Mouse (Mus musculus) ES-Bruce4 (cell line): Measurements from ENCODE around the gene Nfkbie. TPM values are rescaled to one million over a fixed set of nuclear protein-coding genes. Genes with fewer than 3 reads are reported as not detected.
A peak's percentile ranks its signal among the peaks of the same experiment; 100 is the strongest.

Source experiments
- H3K27ac ChIP-seq: 2 replicates; pipeline ENCODE4 v1.5.1; 2012; ENCODE audit warnings: low read length, inconsistent platforms; ENCODE audit not compliant: insufficient read depth
- H3K27me3 ChIP-seq: 2 replicates; pipeline ENCODE4 v1.6.1; 2012; ENCODE audit warnings: mild to moderate bottlenecking, low read length, inconsistent platforms; ENCODE audit not compliant: control insufficient read depth, poor library complexity, insufficient read depth, severe bottlenecking
- H3K36me3 ChIP-seq: 2 replicates; pipeline ENCODE4 v1.6.1; 2012; ENCODE audit warnings: inconsistent platforms, mild to moderate bottlenecking, low read length, moderate library complexity; ENCODE audit not compliant: control insufficient read depth, poor library complexity, insufficient read depth, severe bottlenecking
- H3K4me1 ChIP-seq: one replicate; pipeline ENCODE4 v1.8.1; 2011; ENCODE audit warnings: low read length; ENCODE audit not compliant: control insufficient read depth, insufficient read depth
- H3K4me3 ChIP-seq: 2 replicates; pipeline ENCODE4 v1.5.1; 2011; ENCODE audit warnings: low read depth, mild to moderate bottlenecking, low read length
- H3K9ac ChIP-seq: 2 replicates; pipeline ENCODE4 v1.6.1; 2012; ENCODE audit warnings: low read depth, mild to moderate bottlenecking, inconsistent platforms; ENCODE audit not compliant: poor library complexity, severe bottlenecking
- H3K9me3 ChIP-seq: replicated peaks from 2 replicates; pipeline ENCODE4 v1.6.1; 2012; ENCODE audit warnings: mild to moderate bottlenecking, low read length, inconsistent platforms; ENCODE audit not compliant: control insufficient read depth, poor library complexity, insufficient read depth, severe bottlenecking
- CTCF ChIP-seq: IDR thresholded peaks from one replicate; pipeline ENCODE4 v1.8.1; 2011; ENCODE audit warnings: low read depth, low read length
- EP300 ChIP-seq: IDR thresholded peaks from 2 replicates; pipeline ENCODE4 v1.6.1; 2011; ENCODE audit warnings: low read depth, low read length; ENCODE audit not compliant: insufficient read depth
- POLR2A ChIP-seq: IDR thresholded peaks from one replicate; pipeline ENCODE4 v1.8.1; 2011; ENCODE audit warnings: low read length; ENCODE audit not compliant: insufficient read depth
- polyA plus RNA-seq: library from polyadenylated mRNA; stranded (reverse); fragments of >200 nt; gene quantifications from 2 replicates; pipeline ENCODE4 v1.2.4, GENCODE M21; 2011; ENCODE audit warnings: low read depth; ENCODE audit not compliant: missing spikeins, insufficient read depth, insufficient read length

Nfkbie gene
- polyA plus RNA-seq, 1 experiment, result 2.7 TPM

DNA sequence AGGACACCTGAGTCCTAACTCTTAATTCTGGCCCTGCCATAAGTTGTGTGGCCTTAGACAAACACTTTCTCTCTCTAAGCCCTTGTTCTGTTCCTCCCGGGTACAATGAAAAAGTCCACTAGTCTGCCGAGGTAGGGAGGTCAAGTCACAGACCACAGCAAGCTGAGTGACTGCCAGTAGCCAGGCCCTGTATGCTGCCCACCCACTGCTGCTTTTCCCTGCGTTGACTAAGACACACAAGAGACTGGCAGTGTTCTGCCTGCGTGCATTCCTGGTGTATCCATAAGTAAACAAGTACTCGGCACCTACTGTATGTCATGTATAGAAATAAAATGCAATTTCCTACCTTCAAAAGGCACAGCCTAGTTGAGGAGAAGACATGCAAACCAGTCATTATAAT lies 5.2 kb upstream of the Nfkbie start:
- no peak overlapping the region for H3K27ac ChIP-seq
- H3K9me3 ChIP-seq, result no peaks in the 10 kb centered on the region
- no peaks in the 10 kb centered on the region for H3K36me3 ChIP-seq
- TF ChIP-seq POLR2A (no peak), EP300 (no peak), CTCF (no peak)
- no peaks in the 10 kb centered on the region for H3K27me3 ChIP-seq
- H3K4me3 ChIP-seq, result no peak overlapping the region
- peak overlapping the region; percentile 91 for H3K9ac ChIP-seq
- H3K4me1 ChIP-seq, result no peaks in the 10 kb centered on the region

DNA sequence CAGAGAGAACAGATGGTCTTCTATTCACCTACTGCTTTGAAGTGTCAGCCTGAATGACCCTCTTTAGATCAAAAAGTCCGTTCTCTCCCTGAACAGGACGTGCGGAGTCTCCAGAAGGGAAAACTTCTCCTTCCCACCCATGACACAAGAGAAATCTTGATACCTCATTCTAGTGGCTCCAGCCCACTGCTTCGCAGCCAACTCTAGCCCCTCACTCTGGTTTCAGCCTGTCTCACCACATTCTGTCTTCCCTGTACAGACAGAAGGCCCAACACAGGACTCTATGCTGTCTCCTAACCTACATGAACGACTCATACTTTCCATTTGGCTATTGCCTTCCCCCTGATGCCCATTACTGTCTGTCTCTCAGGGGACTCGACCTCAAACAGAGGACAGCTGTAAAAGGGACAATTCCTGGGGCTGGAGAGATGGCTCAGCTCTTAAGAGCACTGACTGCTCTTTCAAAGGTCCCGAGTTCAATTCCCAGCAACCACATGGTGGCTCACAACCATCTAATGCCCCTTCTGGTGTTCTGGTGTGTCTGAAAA lies 4.2 kb upstream of the Nfkbie start:
- Histone ChIP-seq H3K9ac (no peak overlapping the region), H3K4me1 (no peaks in the 10 kb centered on the region), H3K36me3 (no peaks in the 10 kb centered on the region), H3K9me3 (no peaks in the 10 kb centered on the region), H3K27ac (no peak overlapping the region), H3K4me3 (no peak overlapping the region), H3K27me3 (no peaks in the 10 kb centered on the region)
- TF ChIP-seq EP300 (no peak), POLR2A (no peak), CTCF (no peak)

DNA sequence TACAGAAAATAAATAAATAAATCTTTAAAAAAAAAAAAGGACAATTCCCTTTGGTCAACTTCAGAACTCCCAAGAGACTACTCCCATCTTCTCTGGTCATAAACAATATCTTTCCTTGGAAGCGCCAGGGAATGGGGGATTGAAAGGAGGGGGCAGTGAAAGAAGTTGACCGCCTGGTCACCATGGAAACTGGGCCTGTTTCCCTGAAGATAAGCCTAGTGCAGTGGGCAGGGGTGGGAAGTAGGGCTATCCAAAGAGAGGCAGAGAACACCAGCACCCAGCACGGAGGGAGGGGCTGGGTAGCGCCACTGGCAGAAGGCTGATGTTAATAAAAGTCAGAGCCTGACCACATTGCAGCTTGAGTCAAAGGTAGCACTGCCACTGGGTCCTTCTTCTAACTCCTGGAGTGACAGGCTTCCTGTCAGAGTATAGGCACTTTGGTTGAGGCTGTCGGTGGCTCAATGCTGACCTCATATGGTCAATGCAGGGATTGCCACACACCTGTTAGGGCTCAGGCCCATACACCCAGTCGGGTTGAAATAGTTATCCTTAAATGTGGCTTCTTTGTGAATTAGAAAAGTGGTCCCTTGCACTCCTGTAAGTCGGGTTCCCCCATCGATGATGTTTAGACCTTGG lies 3.6 kb upstream of the Nfkbie start:
- no peak overlapping the region for H3K9ac ChIP-seq
- H3K36me3 ChIP-seq, result no peaks in the 10 kb centered on the region
- H3K4me1 ChIP-seq, result no peaks in the 10 kb centered on the region
- H3K27ac ChIP-seq, result no peak overlapping the region
- no peak overlapping the region for H3K4me3 ChIP-seq
- TF ChIP-seq CTCF (peak; percentile 91), POLR2A (no peak), EP300 (no peak)
- no peaks in the 10 kb centered on the region for H3K9me3 ChIP-seq
- H3K27me3 ChIP-seq, result no peaks in the 10 kb centered on the region

DNA sequence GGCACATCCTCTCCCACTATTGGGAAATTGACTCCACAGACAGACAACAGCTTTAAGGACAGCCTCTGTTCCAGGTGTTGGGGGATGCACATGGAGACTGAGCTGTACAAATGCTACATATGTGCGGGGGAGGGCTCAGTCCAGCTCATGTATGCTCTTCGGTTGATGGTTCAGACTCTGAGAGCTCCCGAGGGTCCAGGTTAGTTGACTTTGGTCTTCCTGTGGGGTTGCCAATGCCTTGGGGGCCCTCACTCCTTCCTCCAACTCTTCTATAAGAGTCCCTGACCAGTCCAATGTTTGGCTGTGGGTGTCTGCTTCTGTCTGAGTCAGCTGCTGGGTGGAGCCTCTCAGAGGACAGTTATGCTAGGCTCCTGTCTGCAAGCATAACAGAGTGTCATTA lies 2.4 kb upstream of the Nfkbie start:
- H3K9me3 ChIP-seq, result no peaks in the 10 kb centered on the region
- no peaks in the 10 kb centered on the region for H3K4me1 ChIP-seq
- TF ChIP-seq POLR2A (no peak), EP300 (no peak), CTCF (no peak)
- no peak overlapping the region for H3K27ac ChIP-seq
- H3K27me3 ChIP-seq, result no peaks in the 10 kb centered on the region
- H3K9ac ChIP-seq, result no peak overlapping the region
- H3K4me3 ChIP-seq, result no peak overlapping the region
- H3K36me3 ChIP-seq, result no peaks in the 10 kb centered on the region

DNA sequence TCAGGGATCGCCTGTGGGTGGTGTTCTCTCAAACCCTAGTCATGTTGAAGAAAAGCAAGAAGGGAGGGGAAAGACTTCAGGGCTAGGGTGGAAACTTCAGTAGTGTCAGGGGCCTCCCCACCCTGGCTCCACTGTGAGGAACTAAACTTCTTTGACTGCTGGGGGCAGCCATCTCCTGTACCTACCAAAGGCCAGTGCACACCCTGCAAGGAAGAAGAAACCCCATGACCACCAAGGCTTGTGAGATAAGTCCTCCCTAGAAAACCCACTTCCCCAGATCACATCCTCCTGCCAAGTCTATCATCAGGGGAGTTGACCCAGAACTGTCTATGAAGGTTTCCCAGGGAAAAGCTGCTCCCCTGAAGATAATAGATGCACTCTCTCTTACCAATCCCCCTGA lies 1.1 kb upstream of the Nfkbie start:
- no peaks in the 10 kb centered on the region for H3K9me3 ChIP-seq
- TF ChIP-seq POLR2A (no peak), EP300 (no peak), CTCF (no peak)
- H3K9ac ChIP-seq, result no peak overlapping the region
- no peaks in the 10 kb centered on the region for H3K36me3 ChIP-seq
- H3K4me3 ChIP-seq, result no peak overlapping the region
- H3K27me3 ChIP-seq, result no peaks in the 10 kb centered on the region
- H3K4me1 ChIP-seq, result no peaks in the 10 kb centered on the region
- H3K27ac ChIP-seq, result no peak overlapping the region

DNA sequence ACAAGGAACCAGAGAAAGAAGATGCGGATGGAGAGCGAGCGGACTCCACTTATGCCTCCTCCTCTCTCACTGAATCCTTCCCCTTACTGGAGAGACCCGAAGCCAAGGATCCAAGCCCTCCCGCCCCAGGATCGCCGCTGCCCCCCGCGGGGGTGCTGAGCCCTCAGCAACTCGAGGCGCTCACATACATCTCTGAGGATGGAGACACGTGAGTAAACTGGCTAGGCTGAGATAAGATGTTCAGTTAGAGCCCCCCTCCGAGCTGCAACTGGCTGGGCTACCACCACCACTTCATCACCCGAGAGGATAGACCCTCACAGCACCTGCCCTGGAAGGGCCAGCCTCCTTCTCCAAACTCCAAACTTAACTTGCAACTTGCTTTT lies 595 bp downstream of the Nfkbie start:
- TF ChIP-seq POLR2A, result no peak
- no peaks in the 10 kb centered on the region for H3K27me3 ChIP-seq
- no peaks in the 10 kb centered on the region for H3K4me1 ChIP-seq
- H3K9ac ChIP-seq, result peak overlapping the region; percentile 78
- no peaks in the 10 kb centered on the region for H3K36me3 ChIP-seq
- H3K27ac ChIP-seq, result no peak overlapping the region
- no peaks in the 10 kb centered on the region for H3K9me3 ChIP-seq
- peak overlapping the region; percentile 79 for H3K4me3 ChIP-seq
